Mouse (Mus musculus): ENCODE data around the gene Hist1h4n. TPM values are rescaled to one million over a fixed set of nuclear protein-coding genes. Genes with fewer than 3 reads are reported as not detected.
"Not testable (repeated sequence)": the region's sequence is repeated elsewhere in the genome, so short reads cannot be mapped to it uniquely, and the experiment has no call there.

The Hist1h4n gene
- polyA plus RNA-seq, 2 experiments: 15.6 to 30.3 TPM

DNA sequence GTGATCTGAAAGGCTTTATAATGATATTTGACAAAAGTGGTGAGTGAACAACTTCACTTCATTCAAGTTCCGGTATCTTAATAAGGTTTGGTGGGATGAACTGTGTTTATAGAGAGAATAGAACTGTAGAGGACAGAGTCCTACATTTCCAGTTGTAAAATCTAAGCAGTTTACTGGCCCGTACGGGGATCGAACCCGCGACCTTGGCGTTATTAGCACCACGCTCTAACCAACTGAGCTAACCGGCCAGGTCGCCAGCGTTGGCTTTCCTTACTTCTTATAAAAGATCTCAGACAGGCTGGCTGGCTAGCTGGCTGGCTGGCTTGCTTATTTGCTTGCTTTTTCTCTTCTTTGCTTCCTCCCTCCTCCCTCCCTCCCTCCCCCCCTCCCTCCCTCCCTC is 23.1 kb upstream of the Hist1h4n start:
- H3K36me3 ChIP-seq (ENCODE audit: control insufficient read depth, insufficient read depth, low read length): no peaks in the 10 kb centered on the region
- H3K9me3 ChIP-seq (ENCODE audit: control insufficient read depth, low read length): no peaks in the 10 kb centered on the region
- H3K4me1 ChIP-seq (ENCODE audit: control insufficient read depth, insufficient read depth, low read length): no peaks in the 10 kb centered on the region
- DNase-seq (ENCODE audit: low spot score) (peak; percentile 82), ATAC-seq (ENCODE audit: low FRiP score, low read depth) (no peak)
- H3K27me3 ChIP-seq (ENCODE audit: control insufficient read depth, insufficient read depth, low read length): no peaks in the 10 kb centered on the region
- TF ChIP-seq POLR2A (IDR thresholded peaks at IDR 0.05; ENCODE audit: borderline replicate concordance, extremely low read depth, insufficient read depth, insufficient read length): no peak
- peak overlapping the region; percentile 39; the same call in 1 of the 2 replicates for H3K4me3 ChIP-seq (replicated peaks; ENCODE audit: low read length)
- no peak overlapping the region for H3K27ac ChIP-seq (replicated peaks; ENCODE audit: low read depth, low read length)
- WGBS: 1% methylated on average over 11 of the region's 11 CpGs
- peak overlapping the region; percentile 51 for H3K4me2 ChIP-seq (replicated peaks; ENCODE audit: low read depth, low read length, severe bottlenecking)
- no peak overlapping the region for H3K9ac ChIP-seq (ENCODE audit: low read depth, low read length, severe bottlenecking)

DNA sequence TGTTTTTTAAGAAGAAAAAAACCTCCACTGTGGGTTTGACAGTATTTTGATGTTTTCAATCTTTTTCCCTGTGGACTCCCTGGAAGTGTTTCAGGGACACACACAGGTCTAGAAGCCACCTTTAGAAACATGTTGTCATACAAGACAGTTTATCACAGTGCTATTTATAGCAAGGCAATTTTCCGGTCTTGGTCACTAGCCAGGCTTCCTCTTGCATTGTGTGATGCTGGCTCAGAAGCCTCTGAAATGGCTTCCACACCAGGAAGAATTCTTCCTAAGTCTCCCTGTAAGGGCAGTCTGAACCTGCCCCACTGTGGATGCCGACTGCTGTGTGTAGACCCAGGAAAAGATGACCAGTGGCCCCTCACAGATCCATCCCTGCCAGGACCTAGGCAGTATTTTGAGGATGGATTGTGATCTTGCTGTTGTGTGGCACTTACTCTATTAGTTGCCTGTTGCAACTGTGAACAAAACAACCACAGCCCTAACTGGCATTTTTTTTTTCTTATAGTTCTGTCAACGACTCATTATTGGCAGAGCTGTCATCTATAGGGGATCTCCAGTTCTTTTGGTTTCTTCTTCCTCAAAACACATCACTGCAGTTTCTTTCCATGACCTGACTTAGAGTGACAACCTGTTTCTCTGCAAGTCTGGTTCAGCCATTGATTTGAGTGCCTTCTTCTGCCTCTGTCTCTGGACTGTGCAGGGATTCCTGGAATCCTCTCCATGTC is 20.4 kb upstream of the Hist1h4n start:
- 67% methylated on average over 3 of the region's 3 CpGs for WGBS
- ATAC-seq (ENCODE audit: low FRiP score, low read depth) (no peak), DNase-seq (ENCODE audit: low spot score) (no peak)
- H3K4me3 ChIP-seq (replicated peaks; ENCODE audit: low read length): no peak overlapping the region
- H3K9ac ChIP-seq (ENCODE audit: low read depth, low read length, severe bottlenecking): no peak overlapping the region
- H3K4me1 ChIP-seq (ENCODE audit: control insufficient read depth, insufficient read depth, low read length): no peaks in the 10 kb centered on the region
- no peak overlapping the region for H3K4me2 ChIP-seq (replicated peaks; ENCODE audit: low read depth, low read length, severe bottlenecking)
- no peaks in the 10 kb centered on the region for H3K36me3 ChIP-seq (ENCODE audit: control insufficient read depth, insufficient read depth, low read length)
- no peak for TF ChIP-seq POLR2A (IDR thresholded peaks at IDR 0.05; ENCODE audit: borderline replicate concordance, extremely low read depth, insufficient read depth, insufficient read length)
- H3K27me3 ChIP-seq (ENCODE audit: control insufficient read depth, insufficient read depth, low read length): no peaks in the 10 kb centered on the region
- no peaks in the 10 kb centered on the region for H3K9me3 ChIP-seq (ENCODE audit: control insufficient read depth, low read length)
- H3K27ac ChIP-seq (replicated peaks; ENCODE audit: low read depth, low read length): no peak overlapping the region

DNA sequence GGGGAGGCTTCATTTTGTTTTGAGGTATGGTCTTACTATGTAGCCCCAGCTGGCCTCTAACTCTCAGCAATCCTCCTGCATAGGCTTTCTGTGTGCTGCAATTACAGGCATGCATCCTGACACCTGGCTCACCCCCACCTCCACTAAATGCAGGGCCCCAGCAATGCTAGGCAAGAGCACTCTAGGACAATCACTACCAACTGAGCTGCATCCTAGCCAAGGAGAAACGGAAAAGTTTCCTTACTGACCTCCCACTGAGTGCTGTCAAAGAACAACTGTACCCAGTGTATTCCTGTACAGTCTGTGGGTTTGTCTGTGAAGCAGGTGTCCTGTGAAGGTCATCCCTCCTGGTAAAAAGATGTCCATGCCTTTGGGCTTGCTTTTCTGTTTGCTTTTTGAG is 18.7 kb upstream of the Hist1h4n start:
- not testable (repeated sequence) for H3K4me2 ChIP-seq (replicated peaks; ENCODE audit: low read depth, low read length, severe bottlenecking); ATAC-seq (ENCODE audit: low FRiP score, low read depth); H3K27me3 ChIP-seq (ENCODE audit: control insufficient read depth, insufficient read depth, low read length); H3K9me3 ChIP-seq (ENCODE audit: control insufficient read depth, low read length); H3K9ac ChIP-seq (ENCODE audit: low read depth, low read length, severe bottlenecking); DNase-seq (ENCODE audit: low spot score); H3K36me3 ChIP-seq (ENCODE audit: control insufficient read depth, insufficient read depth, low read length); H3K4me3 ChIP-seq (replicated peaks; ENCODE audit: low read length); H3K4me1 ChIP-seq (ENCODE audit: control insufficient read depth, insufficient read depth, low read length); H3K27ac ChIP-seq (replicated peaks; ENCODE audit: low read depth, low read length)
- 42% methylated on average over 1 of the region's 1 CpGs for WGBS

DNA sequence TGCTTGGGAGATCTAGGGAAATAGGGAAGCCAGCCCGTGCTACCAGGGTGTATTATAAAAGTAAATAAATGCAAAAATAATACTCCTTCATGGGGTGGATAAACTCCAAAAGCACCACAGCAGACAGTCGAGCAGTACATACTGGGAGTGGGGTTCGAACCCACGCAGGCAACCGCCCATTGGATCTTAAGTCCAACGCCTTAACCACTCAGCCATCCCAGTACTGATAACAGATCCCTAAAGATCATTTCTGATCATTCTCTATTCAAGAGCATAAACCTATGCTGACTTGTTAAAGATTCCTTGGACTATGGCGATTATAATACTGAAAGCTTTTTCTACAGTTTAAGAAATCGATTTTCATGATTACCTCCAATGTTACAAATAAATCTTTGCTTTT is 15.9 kb upstream of the Hist1h4n start:
- TF ChIP-seq POLR2A (IDR thresholded peaks at IDR 0.05; ENCODE audit: borderline replicate concordance, extremely low read depth, insufficient read depth, insufficient read length): no peak
- Histone ChIP-seq H3K9me3 (ENCODE audit: control insufficient read depth, low read length) (no peaks in the 10 kb centered on the region), H3K9ac (ENCODE audit: low read depth, low read length, severe bottlenecking) (no peak overlapping the region), H3K4me3 (replicated peaks; ENCODE audit: low read length) (no peak overlapping the region), H3K4me2 (replicated peaks; ENCODE audit: low read depth, low read length, severe bottlenecking) (no peak overlapping the region), H3K4me1 (ENCODE audit: control insufficient read depth, insufficient read depth, low read length) (no peaks in the 10 kb centered on the region), H3K27me3 (ENCODE audit: control insufficient read depth, insufficient read depth, low read length) (no peaks in the 10 kb centered on the region), H3K27ac (replicated peaks; ENCODE audit: low read depth, low read length) (no peak overlapping the region), H3K36me3 (ENCODE audit: control insufficient read depth, insufficient read depth, low read length) (no peaks in the 10 kb centered on the region)
- DNase-seq (ENCODE audit: low spot score) (no peak), ATAC-seq (ENCODE audit: low FRiP score, low read depth) (no peak)
- WGBS: 18% methylated on average over 8 of the region's 8 CpGs

DNA sequence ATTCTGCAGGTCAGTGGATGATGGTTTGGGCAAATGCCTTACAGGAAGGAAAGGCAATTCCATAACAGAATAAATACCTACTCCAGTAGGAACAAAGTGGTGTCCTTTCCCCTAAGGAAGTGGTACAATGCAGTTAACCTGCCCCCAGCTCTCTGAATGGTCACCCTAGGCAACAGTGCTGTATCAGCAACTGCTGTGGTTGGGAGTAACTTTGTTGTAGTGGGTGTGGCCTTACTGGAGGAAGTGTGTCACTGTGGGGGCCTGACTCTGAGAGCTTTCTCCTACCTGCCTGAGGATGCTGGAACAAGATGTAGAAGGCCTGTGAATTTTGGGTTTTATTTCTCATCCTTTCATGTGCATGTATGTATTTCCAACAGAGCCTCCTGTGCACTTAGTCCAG is 14.4 kb upstream of the Hist1h4n start:
- H3K4me2 ChIP-seq (replicated peaks; ENCODE audit: low read depth, low read length, severe bottlenecking); H3K4me1 ChIP-seq (ENCODE audit: control insufficient read depth, insufficient read depth, low read length); H3K4me3 ChIP-seq (replicated peaks; ENCODE audit: low read length); H3K27ac ChIP-seq (replicated peaks; ENCODE audit: low read depth, low read length); DNase-seq (ENCODE audit: low spot score); H3K9me3 ChIP-seq (ENCODE audit: control insufficient read depth, low read length); H3K36me3 ChIP-seq (ENCODE audit: control insufficient read depth, insufficient read depth, low read length); ATAC-seq (ENCODE audit: low FRiP score, low read depth); H3K27me3 ChIP-seq (ENCODE audit: control insufficient read depth, insufficient read depth, low read length); H3K9ac ChIP-seq (ENCODE audit: low read depth, low read length, severe bottlenecking): not testable (repeated sequence)

DNA sequence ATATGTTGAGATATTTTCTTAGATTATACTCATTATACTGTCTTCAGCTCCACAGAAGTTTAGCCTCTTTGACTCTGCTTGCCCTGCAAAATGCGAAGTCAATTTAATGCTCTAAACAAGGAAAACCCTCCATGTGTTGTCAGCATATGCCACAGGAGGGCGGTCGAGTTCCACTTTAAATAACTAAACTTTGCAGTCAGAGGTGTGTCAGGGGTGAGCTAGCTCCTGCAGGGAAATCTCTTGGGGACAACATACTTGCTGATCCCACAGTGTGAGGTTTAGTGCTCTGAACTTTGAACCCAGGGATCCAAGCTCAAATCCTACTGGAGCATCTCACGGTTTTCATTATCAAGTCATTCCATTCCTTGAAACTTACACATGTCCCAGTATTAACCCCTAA is 8.5 kb upstream of the Hist1h4n start:
- not testable (repeated sequence) for H3K27ac ChIP-seq (replicated peaks; ENCODE audit: low read depth, low read length); H3K9me3 ChIP-seq (ENCODE audit: control insufficient read depth, low read length); H3K4me1 ChIP-seq (ENCODE audit: control insufficient read depth, insufficient read depth, low read length); H3K9ac ChIP-seq (ENCODE audit: low read depth, low read length, severe bottlenecking); H3K36me3 ChIP-seq (ENCODE audit: control insufficient read depth, insufficient read depth, low read length); H3K4me3 ChIP-seq (replicated peaks; ENCODE audit: low read length); H3K4me2 ChIP-seq (replicated peaks; ENCODE audit: low read depth, low read length, severe bottlenecking); H3K27me3 ChIP-seq (ENCODE audit: control insufficient read depth, insufficient read depth, low read length); DNase-seq (ENCODE audit: low spot score)
- no CpG with 5 or more reads among the region's 4 CpGs for WGBS
- peak; percentile 78 for ATAC-seq (ENCODE audit: low FRiP score, low read depth)

DNA sequence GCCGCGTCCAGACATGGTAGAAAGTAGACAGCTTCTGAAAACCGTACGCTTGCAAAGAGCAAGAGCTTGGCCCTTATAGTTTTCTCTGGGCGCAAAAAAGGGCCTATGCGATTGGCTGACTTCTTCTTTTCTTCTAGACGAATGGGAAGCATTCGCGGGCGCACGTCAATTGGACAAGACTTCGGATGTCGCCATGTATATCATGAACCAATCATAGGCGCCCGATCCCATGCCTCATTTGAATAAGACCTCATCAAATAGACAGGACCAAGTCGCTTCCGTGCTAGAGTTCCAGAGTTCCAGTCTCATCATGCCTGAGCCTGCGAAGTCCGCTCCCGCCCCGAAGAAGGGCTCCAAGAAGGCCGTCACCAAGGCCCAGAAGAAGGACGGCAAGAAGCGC is 1.5 kb upstream of the Hist1h4n start, which contains the start of the genes Hist1h2ap and Hist1h2br:
Gene Hist1h2ap (minus strand): TSS at position 47 of the 400 bp plus-strand sequence.
Gene Hist1h2br (plus strand): TSS at position 283 of the 400 bp plus-strand sequence.
- WGBS: no CpG with 5 or more reads among the region's 24 CpGs
- not testable (repeated sequence) for H3K9ac ChIP-seq (ENCODE audit: low read depth, low read length, severe bottlenecking); H3K36me3 ChIP-seq (ENCODE audit: control insufficient read depth, insufficient read depth, low read length); DNase-seq (ENCODE audit: low spot score); H3K27ac ChIP-seq (replicated peaks; ENCODE audit: low read depth, low read length); H3K4me1 ChIP-seq (ENCODE audit: control insufficient read depth, insufficient read depth, low read length); H3K27me3 ChIP-seq (ENCODE audit: control insufficient read depth, insufficient read depth, low read length); H3K4me2 ChIP-seq (replicated peaks; ENCODE audit: low read depth, low read length, severe bottlenecking); H3K9me3 ChIP-seq (ENCODE audit: control insufficient read depth, low read length); H3K4me3 ChIP-seq (replicated peaks; ENCODE audit: low read length)
- ATAC-seq (ENCODE audit: low FRiP score, low read depth): peak; percentile 91
